Mouse (Mus musculus): ENCODE measurements around the gene Opcml.
A peak's percentile ranks its signal among the peaks of the same experiment; 100 is the strongest.

Opcml gene

DNA sequence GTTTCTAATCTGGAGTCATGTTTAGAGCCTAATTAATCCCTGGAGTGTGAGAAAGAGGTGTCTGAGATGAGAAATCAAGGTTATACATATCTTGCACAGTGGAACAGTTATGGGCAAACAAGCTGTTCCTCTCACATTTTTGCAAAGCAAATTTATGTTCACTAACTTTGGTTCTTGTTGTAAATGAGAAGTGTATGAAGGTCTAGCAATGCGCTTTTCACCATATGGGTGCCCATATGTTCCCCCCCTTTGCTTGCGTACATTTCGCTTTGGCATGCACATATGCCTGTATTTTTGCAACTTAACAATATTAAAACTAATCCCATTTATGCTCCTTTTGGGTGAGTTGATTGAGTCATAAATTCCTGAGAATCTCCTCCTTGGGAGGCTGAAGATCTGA is 1031.5 kb downstream of the Opcml start:
- DNase-seq = no peak

DNA sequence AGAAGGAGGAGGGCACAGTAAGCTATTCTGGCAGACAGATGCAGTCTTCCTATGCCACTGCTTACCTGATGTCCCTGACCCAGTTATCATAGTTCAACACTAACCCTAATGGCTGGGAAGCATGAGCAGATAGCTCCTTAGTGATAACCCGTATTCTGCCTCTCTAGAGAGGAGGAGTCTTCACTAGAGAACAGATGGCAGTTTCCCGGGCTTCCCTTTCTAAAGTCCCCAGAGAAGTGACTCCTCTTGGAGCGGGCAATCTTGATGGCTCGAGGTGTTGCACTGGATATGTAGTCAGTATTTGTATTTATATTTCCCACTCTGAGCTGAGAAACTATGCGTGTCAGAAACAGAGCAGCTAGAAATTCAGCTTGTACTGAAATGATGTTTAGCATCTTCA is 1031.9 kb downstream of the Opcml start:
- DNase-seq = no peak

DNA sequence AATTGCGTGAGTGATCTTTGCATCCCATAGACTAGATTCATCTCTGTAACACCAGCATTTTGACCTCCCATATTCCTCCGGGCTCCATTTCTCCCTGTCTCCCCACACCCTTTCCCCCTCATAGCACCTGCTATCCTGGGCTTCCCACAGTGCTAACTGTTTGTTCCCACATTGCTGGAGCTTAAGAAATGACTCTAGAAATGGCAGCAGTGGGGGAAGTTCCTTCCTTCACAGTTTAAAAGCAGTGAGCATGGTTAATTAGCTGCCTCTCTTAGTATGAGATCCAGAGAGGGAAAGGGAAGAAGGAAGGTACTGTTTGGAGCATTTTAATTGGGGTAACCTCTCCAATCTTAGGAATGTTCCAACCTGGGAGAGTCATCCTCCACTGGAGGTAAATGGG is 1035.2 kb downstream of the Opcml start:
- no peak for DNase-seq

DNA sequence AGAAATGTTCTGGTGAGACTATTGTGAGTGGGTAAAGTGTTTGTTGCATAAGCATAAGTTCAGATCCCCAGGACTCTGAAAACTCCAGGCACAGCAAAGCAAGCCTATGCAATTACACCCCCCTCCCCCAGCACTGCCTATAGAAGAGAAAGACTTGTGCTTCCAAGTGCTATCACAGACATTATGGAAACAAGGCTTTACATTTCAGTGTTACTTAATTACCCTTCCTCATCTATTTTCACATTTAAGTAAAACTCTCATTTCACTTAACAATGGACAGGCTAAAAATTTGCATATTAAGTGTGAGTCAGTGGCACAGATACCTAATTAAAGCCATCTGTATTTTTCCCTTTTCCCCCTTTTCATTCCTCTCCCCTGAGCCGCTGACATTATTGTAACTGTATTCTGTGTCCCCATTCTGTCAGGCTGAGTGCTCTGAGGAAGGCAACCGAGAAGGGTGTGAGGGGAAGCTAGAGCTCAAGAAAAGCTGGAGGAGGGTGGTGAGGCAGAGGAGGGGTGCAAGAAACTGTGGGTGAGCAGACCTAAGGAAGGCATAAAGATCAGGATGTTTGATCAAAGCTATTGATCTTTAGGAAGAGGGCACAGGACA is 1055.5 kb downstream of the Opcml start:
- no peak for DNase-seq

DNA sequence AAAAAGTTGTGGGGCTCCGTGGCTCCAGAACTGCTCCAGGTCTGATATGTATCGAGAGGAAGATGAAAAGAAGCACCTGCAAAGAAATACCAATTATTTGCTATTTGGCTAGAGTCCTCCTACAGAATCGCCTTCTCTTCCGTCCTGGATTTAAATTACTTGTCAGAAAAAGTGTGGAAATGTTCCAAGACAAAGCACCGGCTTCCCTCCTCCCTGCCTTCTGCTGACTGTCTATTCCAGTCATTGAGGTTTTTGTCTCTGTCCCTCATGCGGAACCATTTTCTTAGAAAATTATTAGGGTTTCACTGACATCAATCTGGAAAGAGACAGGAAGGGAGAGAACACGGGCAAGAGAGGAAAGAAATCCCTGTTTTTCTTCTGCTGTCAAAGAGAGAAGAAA is 1065.3 kb downstream of the Opcml start:
- DNase-seq = no peak

- no peak for DNase-seq
Measured at GRCm38 (mm10) chr9:28861983-28862382, 1071.4 kb downstream of the Opcml start.

DNA sequence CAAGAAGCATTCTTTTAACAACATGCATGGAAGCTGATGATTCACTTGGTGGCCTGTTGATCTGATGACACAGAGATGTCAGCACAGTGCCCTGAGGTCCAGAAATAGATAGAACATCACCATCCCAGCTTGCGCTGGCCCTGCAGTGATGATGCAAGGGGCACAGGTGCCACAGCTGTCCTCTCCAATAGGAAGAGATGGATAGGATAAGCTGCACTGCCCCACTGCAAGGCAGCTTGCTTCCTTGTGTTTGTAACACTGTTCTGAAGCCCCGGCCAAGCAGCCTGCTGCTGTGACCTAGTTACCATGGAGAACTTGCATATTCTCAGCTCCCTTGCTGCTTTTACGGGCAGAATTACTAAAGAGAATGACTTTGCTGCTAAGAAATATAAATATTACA is 1076.7 kb downstream of the Opcml start:
- DNase-seq = no peak

DNA sequence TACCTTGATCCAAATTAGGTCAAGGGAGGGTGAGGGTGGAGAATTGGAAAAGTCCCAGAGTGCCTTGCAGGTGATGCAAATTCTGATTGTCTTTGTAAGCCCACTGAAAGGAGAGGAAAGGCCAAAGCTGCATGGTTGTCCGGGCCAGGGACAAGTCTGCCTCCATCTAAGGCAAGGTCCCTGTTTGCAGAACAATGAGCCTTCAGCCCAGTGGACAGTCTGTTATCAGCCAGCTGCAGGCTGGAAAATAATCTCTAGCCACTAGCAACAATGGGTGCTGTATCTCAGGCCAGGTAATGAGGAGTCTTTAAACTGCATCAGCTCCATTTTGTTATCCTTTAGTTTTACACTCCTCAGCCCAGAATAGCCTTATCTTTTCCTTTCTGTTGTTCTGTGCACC is 1079.9 kb downstream of the Opcml start:
- peak; percentile 3 for DNase-seq

GRCm38 (mm10) chr9:28882566-28882965 is 1092.0 kb downstream of the Opcml start:
- no peak for DNase-seq

DNA sequence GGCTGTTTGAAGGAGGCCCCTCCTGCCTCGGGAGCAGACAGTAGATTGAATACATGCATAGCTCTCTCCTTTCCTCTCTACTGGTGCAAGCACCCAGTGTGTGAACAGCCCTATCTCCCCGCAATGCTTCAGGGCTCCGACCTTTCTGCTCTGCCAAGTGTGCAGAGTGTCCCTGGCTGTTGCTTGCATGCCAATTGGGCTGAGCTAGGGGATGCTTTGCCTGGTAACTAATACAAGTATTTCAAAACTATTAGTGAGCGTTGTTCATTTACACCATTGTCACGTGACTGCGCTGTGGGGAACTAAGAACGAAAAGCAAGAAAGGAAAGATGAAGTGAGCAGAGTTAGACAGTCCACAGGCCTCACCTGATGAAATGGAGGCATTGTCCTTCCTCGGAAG is 1101.0 kb downstream of the Opcml start:
- DNase-seq = no peak

GRCm38 (mm10) chr9:28903291-28903690 is 1112.7 kb downstream of the Opcml start:
- DNase-seq = no peak

- DNase-seq = no peak
Measured at GRCm38 (mm10) chr9:28909738-28910137, 1119.2 kb downstream of the Opcml start.

DNA sequence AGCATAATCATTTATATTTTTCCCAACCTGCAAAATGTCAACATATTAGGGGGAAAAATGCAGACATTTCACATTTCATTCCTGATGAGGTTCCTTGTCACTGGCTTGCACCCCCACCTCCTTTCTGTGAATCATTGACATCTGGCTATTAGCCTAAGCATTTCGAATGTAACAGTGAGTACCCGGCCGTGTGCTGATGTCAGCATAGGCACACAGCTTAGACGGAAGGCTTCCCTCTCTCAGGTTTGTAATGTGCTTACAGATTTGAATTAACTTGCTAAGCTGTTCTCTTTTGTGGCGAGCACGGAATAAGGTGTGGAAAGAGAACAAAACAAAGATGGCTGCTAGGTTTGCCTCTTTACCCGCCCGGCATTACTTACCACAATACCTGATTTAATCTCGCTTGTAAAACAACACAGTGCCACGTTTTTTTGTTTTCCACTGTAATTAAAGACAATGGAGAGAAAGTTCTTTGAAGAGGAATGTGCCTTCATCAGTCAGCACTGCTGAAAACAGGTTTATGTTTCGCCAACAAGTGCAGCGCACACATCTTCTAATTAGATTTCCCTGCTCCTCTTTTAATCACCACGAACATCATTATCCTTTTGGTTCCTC is 1121.1 kb downstream of the Opcml start:
- no peak for DNase-seq

- no peak for DNase-seq
Measured at GRCm38 (mm10) chr9:28932069-28932468, 1141.5 kb downstream of the Opcml start.

DNA sequence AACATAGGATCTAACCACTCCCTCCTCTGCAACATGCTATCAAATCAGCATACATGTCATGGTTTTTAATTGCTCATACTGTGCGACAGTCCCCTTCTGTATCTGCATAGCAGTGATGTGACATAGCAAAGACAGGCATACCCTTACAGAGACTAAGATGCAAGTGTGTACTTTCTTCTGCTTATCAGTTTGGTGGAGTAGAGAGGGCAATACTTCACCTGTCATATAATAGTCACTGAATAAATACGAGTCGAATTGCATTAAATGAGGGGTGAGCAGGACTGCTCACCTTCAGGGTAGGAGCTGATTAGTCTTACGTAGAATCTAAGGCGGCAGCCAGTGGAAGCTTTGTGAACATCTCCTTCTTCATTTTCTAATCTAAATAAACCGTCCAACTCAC is 1146.6 kb downstream of the Opcml start:
- no peak for DNase-seq

GRCm38 (mm10) chr9:28937980-28938379 is 1147.4 kb downstream of the Opcml start:
- DNase-seq = peak; percentile 19

- DNase-seq = no peak
Measured at GRCm38 (mm10) chr9:28940901-28941300, 1150.3 kb downstream of the Opcml start.

- no peak for DNase-seq
Measured at GRCm38 (mm10) chr9:28969455-28969854, 1178.9 kb downstream of the Opcml start.

Data from embryo, embryonic 11 days (tissue).